Mouse (Mus musculus) thymus, adult 2 months (tissue): Measurements from ENCODE around the gene Crhr2. TPM values are rescaled to one million over a fixed set of nuclear protein-coding genes. Genes with fewer than 3 reads are reported as not detected.
A peak's percentile ranks its signal among the peaks of the same experiment; 100 is the strongest.

Source experiments
- DNase-seq: peaks from one replicate; pipeline ENCODE4 v3.0.0; 2021
- H3K27ac ChIP-seq: fragments of 200-500 bp; 2 replicates; pipeline ENCODE4 v1.5.1; 2012; ENCODE audit warnings: low read length, control low read depth; ENCODE audit not compliant: control insufficient read depth, insufficient read depth
- H3K27me3 ChIP-seq: fragments of 200-500 bp; 2 replicates; pipeline ENCODE4 v1.6.1; 2012; ENCODE audit warnings: mild to moderate bottlenecking, low read length, moderate library complexity, mixed read lengths; ENCODE audit not compliant: control insufficient read depth, insufficient read depth
- H3K36me3 ChIP-seq: fragments of 200-500 bp; 2 replicates; pipeline ENCODE4 v1.6.1; 2012; ENCODE audit warnings: mild to moderate bottlenecking, low read length, moderate library complexity; ENCODE audit not compliant: control insufficient read depth, insufficient read depth
- H3K4me1 ChIP-seq: fragments of 200-500 bp; replicated peaks from 2 replicates; pipeline ENCODE4 v1.6.1; 2012; ENCODE audit warnings: low read length; ENCODE audit not compliant: control insufficient read depth, insufficient read depth
- H3K4me3 ChIP-seq: fragments of 200-500 bp; 2 replicates; pipeline ENCODE4 v1.5.1; 2012; ENCODE audit warnings: mild to moderate bottlenecking, low read length, control low read depth, moderate library complexity; ENCODE audit not compliant: control insufficient read depth, insufficient read depth
- CTCF ChIP-seq: fragments of 200-500 bp; IDR thresholded peaks from 2 replicates; pipeline ENCODE4 v1.5.1; 2012; ENCODE audit warnings: mild to moderate bottlenecking, control low read depth, low read length, moderate library complexity, borderline replicate concordance; ENCODE audit not compliant: control insufficient read depth, poor library complexity, insufficient read depth; ENCODE audit errors: extremely low read depth
- POLR2A ChIP-seq: fragments of 200-500 bp; IDR thresholded peaks from 2 replicates; pipeline ENCODE4 v1.6.1; 2012; ENCODE audit warnings: mild to moderate bottlenecking, low read length, control low read depth, moderate library complexity; ENCODE audit not compliant: control insufficient read depth, poor library complexity, insufficient read depth; ENCODE audit errors: extremely low read depth
- WGBS: fragments of 180-500 bp; shearing (Covaris S2); methylation state at CpG from one replicate; pipeline ENCODE4 v1.1.7; 2018; 5-methylcytosine and 5-hydroxymethylcytosine counted together
- polyA plus RNA-seq: library from polyadenylated mRNA; depleted of rRNA; stranded (reverse); fragments of >200 nt; gene quantifications from 2 replicates; pipeline ENCODE4 v1.2.3, GENCODE M21; 2012

Crhr2 gene
- polyA plus RNA-seq, 1 experiment = 3.1 TPM

DNA sequence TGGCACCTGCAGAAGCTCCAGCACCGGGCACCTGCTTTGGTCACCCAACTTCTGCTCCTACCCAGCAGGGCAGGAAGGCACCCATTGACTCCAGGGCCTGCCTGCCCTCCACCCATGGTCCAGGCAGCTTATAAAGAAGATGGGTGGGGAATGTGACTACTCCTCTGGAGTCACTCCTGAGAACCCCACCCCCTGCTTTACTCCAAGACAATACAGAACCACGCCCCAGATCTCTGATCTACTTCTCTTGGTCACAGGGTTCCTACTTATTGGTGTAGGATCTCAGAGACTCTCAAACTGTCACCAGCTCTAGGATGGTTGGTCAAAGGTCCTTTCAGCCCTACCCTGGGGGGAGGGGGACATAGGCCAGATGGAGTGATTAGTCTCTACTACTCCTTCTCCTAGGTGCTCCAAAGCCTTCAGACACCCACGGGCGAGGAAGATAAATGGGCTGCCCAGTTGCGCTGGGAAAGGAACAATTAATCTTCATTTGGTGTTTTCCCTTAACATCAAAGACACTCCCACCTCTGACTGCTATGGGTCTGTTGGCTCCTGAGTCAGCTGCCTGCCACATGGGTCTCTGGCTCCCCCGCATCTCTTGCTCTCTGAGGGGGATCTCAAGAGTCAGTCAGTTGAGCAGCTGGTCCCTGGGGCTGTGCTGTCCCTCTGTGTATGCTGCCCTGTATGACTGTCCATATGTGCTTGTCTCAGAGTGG, 39.2 kb downstream of the Crhr2 start:
- no peaks in the 10 kb centered on the region for H3K27me3 ChIP-seq
- TF ChIP-seq CTCF (no peak), POLR2A (no peak)
- no peak overlapping the region for H3K4me3 ChIP-seq
- H3K4me1 ChIP-seq = no peaks in the 10 kb centered on the region
- no peak overlapping the region for H3K27ac ChIP-seq
- no peak for DNase-seq
- WGBS = 67% methylated on average over 6 of the region's 6 CpGs
- no peaks in the 10 kb centered on the region for H3K36me3 ChIP-seq

DNA sequence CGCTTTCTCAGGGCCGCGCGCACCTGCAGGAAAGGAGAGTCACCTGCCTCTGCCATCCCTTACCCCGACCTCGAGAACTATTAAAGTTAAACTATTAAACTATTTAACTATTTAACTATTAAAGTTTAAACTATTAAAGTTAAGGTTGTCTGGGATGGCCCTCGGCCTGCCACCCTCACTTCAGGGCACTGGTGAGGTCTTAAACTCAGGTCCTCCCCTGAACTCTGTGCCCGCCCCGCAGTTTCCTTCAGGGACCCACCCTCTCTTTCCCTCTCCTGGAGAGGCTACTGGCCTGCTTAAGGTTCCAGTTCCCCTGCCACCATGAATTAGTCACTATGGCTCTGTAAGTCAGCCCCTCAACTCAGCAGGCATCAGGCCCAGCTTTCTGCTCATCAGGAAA, 41.4 kb downstream of the Crhr2 start:
- Histone ChIP-seq H3K27me3 (no peaks in the 10 kb centered on the region), H3K4me3 (no peak overlapping the region), H3K4me1 (no peaks in the 10 kb centered on the region), H3K36me3 (no peaks in the 10 kb centered on the region), H3K27ac (no peak overlapping the region)
- TF ChIP-seq POLR2A (no peak), CTCF (no peak)
- no peak for DNase-seq
- 89% methylated on average over 9 of the region's 9 CpGs for WGBS

DNA sequence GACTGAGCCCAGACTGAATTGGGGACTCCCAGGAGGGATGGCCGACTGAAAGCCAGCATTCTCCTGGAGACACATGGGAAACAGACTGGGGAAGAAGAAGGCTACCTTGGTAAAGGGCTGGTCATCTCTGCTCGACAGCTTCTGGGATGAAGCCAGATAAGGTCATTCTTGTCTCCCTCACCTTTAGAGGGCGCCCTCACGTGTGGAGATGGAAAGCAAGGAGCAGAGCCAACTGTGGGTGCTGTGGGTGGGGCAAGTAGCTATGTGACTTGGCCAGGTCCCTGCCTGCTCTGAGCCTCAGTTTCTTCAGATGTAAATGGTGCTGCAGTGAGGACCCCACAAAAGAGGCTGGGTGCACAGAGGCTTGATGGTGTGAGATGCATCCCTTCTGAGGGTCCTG, 42.2 kb downstream of the Crhr2 start:
- no peaks in the 10 kb centered on the region for H3K27me3 ChIP-seq
- H3K4me3 ChIP-seq = no peak overlapping the region
- H3K27ac ChIP-seq = no peak overlapping the region
- DNase-seq = peak; percentile 9
- TF ChIP-seq CTCF = no peak
- no peak for TF ChIP-seq POLR2A
- H3K36me3 ChIP-seq = no peaks in the 10 kb centered on the region
- H3K4me1 ChIP-seq = no peaks in the 10 kb centered on the region
- WGBS = 38% methylated on average over 4 of the region's 4 CpGs

DNA sequence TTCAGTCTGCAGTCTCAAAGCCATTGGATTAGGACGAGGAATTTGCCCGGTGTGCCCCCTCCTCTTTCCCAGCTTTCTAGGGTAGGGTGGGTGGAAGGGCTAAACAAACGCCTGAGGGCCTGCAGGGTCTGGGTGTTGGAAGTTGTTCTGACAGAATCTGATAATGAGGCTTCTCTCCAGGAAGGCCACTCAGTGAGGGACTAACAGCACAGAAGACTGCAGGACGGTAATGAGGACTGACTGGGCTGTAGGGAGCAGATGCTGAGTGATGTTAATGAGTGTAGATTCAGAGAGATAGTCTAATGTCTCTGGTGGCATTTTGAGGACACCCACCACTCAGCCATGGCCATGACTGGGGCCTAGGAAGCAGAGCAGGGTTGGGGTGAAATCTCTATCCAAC, 45.5 kb downstream of the Crhr2 start:
- Histone ChIP-seq H3K36me3 (no peaks in the 10 kb centered on the region), H3K27me3 (no peaks in the 10 kb centered on the region), H3K4me3 (no peak overlapping the region), H3K4me1 (no peaks in the 10 kb centered on the region), H3K27ac (no peak overlapping the region)
- TF ChIP-seq POLR2A (no peak), CTCF (no peak)
- DNase-seq = no peak
- 79% methylated on average over 4 of the region's 4 CpGs for WGBS

DNA sequence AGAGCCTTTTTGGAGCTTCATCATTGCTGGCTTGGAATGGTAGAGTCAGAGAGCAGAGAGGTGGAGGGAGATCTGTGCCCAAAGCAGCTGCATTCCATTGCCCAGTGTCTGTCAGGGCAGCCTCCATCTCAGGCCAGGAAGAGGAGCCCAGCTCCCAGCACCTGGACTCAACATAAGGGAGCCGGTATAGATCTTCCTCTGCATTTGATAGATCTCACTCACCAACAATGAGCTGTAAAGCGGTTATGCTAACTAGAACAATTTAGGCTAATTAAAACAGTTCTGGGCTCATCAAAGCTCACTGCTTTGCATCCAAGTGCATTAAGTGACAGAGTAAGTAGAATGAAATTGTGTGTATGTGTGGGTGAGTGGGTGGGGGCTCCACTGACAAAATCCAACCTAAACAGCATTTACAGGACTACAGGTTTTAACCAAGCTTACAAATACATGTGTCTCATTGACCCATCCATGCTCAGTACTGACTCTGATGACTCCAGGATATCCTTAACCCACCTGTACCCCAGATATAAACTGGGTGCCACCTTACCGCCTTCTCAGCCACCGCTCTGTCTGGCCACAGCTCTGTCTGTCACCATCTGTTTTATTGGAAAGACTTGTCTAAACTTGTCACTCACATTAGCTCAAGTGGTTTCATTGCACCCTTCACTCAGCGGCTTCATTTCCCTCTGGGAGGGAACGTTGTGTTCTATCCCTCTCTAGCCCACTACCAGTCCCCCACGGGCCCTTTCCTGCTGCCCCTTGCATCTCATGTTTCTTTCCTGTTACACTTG, 50.4 kb downstream of the Crhr2 start:
- Histone ChIP-seq H3K36me3 (peaks cover 26% of the 10 kb centered on the region), H3K27ac (no peak overlapping the region), H3K4me3 (no peak overlapping the region), H3K27me3 (no peaks in the 10 kb centered on the region), H3K4me1 (no peaks in the 10 kb centered on the region)
- WGBS = 52% methylated on average over 7 of the region's 7 CpGs
- DNase-seq = no peak
- TF ChIP-seq CTCF (no peak), POLR2A (no peak)

DNA sequence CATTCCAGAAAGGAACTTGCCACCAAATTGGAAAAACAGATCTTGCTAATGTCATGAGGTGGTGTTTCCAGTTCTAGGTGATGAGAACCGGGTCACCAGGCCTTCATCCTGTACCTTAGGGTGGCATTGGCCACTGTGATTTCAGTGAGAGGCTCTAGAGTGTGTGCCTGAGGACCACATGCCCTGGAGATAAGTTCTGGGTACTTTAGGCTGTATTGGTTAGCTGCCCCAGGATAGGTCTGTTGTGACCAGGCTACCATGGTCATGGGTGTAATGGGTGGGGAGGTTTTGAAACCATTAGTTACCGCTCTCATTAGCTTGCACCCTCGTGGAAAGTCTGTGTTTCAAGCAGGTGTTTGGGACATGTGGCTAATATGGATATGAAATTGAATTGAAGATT, 51.4 kb downstream of the Crhr2 start:
- H3K27me3 ChIP-seq = no peaks in the 10 kb centered on the region
- peaks cover 36% of the 10 kb centered on the region for H3K36me3 ChIP-seq
- WGBS = 93% methylated on average over 3 of the region's 3 CpGs
- TF ChIP-seq CTCF = no peak
- no peak for TF ChIP-seq POLR2A
- H3K27ac ChIP-seq = no peak overlapping the region
- H3K4me3 ChIP-seq = no peak overlapping the region
- no peaks in the 10 kb centered on the region for H3K4me1 ChIP-seq
- DNase-seq = no peak
